Mouse (Mus musculus): ENCODE results near the gene Tmem107. TPM values are rescaled to one million over a fixed set of nuclear protein-coding genes. Genes with fewer than 3 reads are reported as not detected.
A peak's percentile ranks its signal among the peaks of the same experiment; 100 is the strongest.

Gene Tmem107
- total and polyA plus RNA-seq, 2 experiments from 2014 or later: 28.6 to 135 TPM

DNA sequence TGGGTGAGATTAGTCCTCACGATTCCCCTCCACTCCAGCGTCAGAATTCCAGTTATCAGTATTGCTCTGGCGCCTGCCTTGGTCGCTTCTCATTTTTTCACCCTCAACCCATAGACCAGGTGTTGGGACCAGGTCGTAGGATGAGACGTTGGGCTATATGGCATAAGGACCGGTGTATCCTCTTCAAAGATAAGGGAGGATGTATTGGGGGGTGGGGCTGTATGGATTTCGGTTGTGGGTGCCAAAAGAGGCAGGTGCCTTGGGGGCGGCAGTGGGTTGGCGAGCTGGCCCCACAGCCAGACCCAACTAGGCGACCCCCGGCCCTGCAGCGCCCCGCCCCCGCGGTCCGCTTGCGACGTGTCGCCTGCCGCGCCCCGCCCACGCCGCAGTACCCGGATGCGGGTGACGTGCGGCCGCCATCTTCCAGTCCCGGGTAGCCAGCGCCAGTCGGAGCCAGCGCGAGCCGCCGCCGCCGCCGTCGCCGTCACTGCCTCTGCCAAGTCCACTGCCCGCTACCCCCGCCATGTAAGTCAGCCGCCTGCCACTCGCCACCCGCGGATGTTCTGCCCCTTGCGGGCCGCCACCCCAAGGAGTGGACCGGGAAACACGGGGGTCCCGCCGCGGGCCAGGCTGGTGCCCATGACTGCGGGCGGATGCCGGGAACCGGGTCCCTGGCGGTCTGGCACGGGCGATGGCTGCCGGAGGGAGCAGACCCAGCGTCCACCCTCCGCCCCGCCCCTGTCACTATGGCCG is 17.7 kb downstream of the Tmem107 start, which contains the start of gene Vamp2:
Vamp2 (plus strand) TSS at position 388 of the 753 bp plus-strand sequence.
- Histone ChIP-seq H3K9ac (replicated peaks; ENCODE audit: low read length) (peak within 1 kb of the TSS; percentile 100), H3K27ac (peak within 1 kb of the TSS; percentile 99), H3K4me3 (ENCODE audit: low read length) (peak within 1 kb of the TSS; percentile 99), H3K9me3 (ENCODE audit: low read length) (no peaks in the 10 kb centered on the region), H3K36me3 (ENCODE audit: insufficient read depth, low read length) (peaks cover 6% of the 10 kb centered on the region; the same call in 1 of the 2 replicates), H3K27me3 (ENCODE audit: insufficient read depth, low read length) (no peaks in the 10 kb centered on the region), H3K4me1 (ENCODE audit: insufficient read depth, low read length) (peaks cover 13% of the 10 kb centered on the region), H3K4me2 (ENCODE audit: low read depth, low read length) (peak within 1 kb of the TSS; percentile 97)
- WGBS: under 1% methylated on average over 66 of the region's 67 CpGs
- ATAC-seq: peak; percentile 91
- DNase-seq (ENCODE audit: low spot score): peak; percentile 97
- no peak for TF ChIP-seq CTCF (IDR thresholded peaks at IDR 0.05; ENCODE audit: low read depth)

DNA sequence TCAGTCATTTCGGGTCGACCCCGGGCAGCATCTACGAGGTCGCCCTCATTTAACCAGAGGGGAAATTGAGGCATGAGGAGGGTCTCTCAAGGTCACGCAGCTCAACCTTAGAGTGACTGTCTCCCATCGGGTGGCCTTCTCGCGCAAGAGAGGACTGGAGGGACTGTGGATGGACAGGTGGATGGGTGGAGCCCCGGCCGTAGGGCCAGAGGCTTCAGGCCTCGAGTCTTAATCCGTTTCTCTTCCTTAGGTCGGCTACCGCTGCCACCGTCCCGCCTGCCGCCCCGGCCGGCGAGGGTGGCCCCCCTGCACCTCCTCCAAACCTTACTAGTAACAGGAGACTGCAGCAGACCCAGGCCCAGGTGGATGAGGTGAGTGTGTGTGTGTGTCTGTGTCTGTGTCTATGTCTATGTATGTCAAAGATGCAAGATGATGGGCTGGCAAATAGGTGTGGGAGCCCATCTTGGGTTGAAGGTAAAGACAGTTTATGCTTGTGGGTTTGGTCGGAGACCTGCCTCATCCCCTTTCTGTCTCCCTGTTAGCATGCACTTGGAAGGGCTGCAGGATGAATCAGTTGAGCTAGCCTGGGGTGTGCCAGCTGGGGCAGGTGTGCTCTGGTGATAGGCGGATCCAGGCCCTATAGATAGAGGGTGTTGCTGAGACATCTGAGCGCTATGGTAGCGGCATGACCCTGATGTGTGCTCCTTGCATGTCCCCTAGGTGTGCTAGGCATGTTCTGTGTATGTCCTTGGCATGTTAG is 18.4 kb downstream of the Tmem107 start:
- 10% methylated on average over 25 of the region's 25 CpGs for WGBS
- peak overlapping the region; percentile 99 for H3K27ac ChIP-seq
- H3K4me1 ChIP-seq (ENCODE audit: insufficient read depth, low read length): peaks cover 13% of the 10 kb centered on the region
- 0 out of 2 replicates have a peak, but pooled peaks have one; percentile 5 for TF ChIP-seq CTCF (IDR thresholded peaks at IDR 0.05; ENCODE audit: low read depth)
- H3K36me3 ChIP-seq (ENCODE audit: insufficient read depth, low read length): peaks cover 6% of the 10 kb centered on the region; the same call in 1 of the 2 replicates
- H3K4me2 ChIP-seq (ENCODE audit: low read depth, low read length): peak overlapping the region; percentile 97
- H3K4me3 ChIP-seq (ENCODE audit: low read length): peak overlapping the region; percentile 99
- DNase-seq (ENCODE audit: low spot score) (no peak), ATAC-seq (0 out of 2 replicates have a peak, but pooled peaks have one; percentile 2)
- H3K9ac ChIP-seq (replicated peaks; ENCODE audit: low read length): peak overlapping the region; percentile 100
- no peaks in the 10 kb centered on the region for H3K27me3 ChIP-seq (ENCODE audit: insufficient read depth, low read length)
- H3K9me3 ChIP-seq (ENCODE audit: low read length): no peaks in the 10 kb centered on the region

DNA sequence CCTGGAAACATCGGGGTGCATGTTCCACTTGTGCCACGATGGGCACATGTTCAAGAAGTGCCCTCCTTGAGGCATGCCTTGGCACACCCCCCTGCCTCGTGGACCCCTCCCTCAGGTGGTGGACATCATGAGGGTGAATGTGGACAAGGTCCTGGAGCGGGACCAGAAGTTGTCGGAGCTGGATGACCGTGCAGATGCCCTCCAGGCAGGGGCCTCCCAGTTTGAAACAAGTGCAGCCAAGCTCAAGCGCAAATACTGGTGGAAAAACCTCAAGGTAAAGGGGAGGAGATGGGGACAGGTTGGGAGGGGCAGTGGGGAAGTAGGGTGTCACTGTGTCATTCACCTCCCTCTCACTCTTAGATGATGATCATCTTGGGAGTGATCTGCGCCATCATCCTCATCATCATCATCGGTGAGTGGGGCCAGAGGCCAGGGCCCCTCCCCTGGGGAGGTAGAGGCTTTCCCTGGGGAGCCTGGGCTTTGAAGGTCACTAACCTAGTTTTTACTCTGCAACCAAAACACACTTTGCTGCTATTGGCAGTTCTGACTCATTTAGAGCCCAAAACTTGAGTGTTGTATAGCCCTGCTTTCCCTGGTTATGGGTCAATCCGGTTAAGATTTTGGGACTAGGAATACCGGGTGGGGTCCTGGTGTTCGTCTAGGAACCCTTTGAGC is 19.1 kb downstream of the Tmem107 start:
- no peak for DNase-seq (ENCODE audit: low spot score)
- TF ChIP-seq CTCF (IDR thresholded peaks at IDR 0.05; ENCODE audit: low read depth): no peak
- Histone ChIP-seq H3K9ac (replicated peaks; ENCODE audit: low read length) (peak overlapping the region; percentile 100), H3K27me3 (ENCODE audit: insufficient read depth, low read length) (no peaks in the 10 kb centered on the region), H3K4me1 (ENCODE audit: insufficient read depth, low read length) (peaks cover 13% of the 10 kb centered on the region), H3K4me2 (ENCODE audit: low read depth, low read length) (peak overlapping the region; percentile 97), H3K9me3 (ENCODE audit: low read length) (no peaks in the 10 kb centered on the region), H3K4me3 (ENCODE audit: low read length) (peak overlapping the region; percentile 99), H3K27ac (peak overlapping the region; percentile 99), H3K36me3 (ENCODE audit: insufficient read depth, low read length) (peaks cover 6% of the 10 kb centered on the region; the same call in 1 of the 2 replicates)
- ATAC-seq: no peak
- WGBS: 77% methylated on average over 12 of the region's 12 CpGs

DNA sequence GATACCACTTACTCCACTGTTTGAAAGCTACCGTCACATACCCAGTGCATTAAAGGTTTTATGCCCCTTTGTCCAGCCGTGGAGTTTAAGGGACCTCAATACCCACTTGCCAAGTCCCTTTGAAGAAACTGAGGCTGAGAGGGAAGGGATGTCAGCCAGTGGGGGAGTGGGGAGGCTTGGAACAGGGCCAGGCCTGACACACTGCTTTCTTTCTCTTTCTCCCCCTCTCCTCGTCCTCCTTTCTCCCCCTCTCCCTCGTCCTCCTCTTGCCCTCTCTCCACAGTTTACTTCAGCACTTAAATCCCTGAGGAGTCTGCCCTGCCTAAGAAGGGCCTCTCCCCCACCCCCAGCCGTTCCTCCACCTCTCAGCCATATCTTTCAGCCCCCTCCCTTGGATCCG is 19.8 kb downstream of the Tmem107 start:
- Histone ChIP-seq H3K27ac (no peak overlapping the region), H3K9ac (replicated peaks; ENCODE audit: low read length) (peak overlapping the region; percentile 100), H3K4me3 (ENCODE audit: low read length) (no peak overlapping the region), H3K27me3 (ENCODE audit: insufficient read depth, low read length) (no peaks in the 10 kb centered on the region), H3K9me3 (ENCODE audit: low read length) (no peaks in the 10 kb centered on the region), H3K36me3 (ENCODE audit: insufficient read depth, low read length) (peaks cover 6% of the 10 kb centered on the region; the same call in 1 of the 2 replicates), H3K4me1 (ENCODE audit: insufficient read depth, low read length) (peaks cover 15% of the 10 kb centered on the region), H3K4me2 (ENCODE audit: low read depth, low read length) (peak overlapping the region; percentile 97; the same call in 1 of the 2 replicates)
- DNase-seq (ENCODE audit: low spot score): no peak
- WGBS: 59% methylated on average over 5 of the region's 6 CpGs
- TF ChIP-seq CTCF (IDR thresholded peaks at IDR 0.05; ENCODE audit: low read depth): no peak
- ATAC-seq: no peak

DNA sequence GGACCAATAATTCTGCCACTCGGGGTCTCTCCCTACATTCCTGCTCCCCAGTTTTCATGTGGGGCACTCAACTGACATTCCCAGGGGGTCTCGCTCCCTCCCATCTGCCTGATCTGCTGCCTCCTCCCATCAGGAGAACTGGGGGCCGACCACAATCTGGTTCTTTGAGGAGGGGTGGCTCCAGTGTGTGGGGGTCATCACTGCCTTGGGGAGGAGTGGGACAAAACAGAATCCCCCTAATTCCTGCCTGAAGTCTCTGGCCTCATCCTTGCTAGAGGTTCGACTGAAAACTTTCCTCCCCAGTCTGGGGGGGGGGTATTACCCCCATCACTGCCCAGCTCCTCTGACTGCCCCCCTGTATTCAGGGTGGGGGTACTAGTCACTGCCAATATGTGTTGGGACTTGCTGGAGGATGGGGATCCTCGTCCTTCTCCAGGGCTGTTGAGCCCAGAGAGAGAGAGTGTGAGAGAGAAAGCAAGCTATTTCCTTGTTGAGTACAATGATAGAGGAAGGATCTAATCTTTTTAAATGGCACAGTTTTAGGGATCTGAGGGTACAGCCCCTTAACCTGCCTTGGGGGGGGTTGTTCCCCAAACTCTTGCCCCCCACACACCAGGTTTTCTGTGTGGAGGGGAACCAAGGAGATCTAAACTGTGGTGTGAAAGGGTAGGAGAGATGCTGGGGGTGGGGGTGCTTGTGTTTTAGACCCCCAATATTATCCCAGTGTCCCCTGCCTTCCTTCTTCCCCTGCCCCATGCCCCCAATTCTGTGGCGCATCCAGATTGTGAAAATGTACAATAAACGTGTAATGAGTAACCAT is 21.2 kb downstream of the Tmem107 start:
- no peak overlapping the region for H3K4me3 ChIP-seq (ENCODE audit: low read length)
- peaks cover 6% of the 10 kb centered on the region; the same call in 1 of the 2 replicates for H3K36me3 ChIP-seq (ENCODE audit: insufficient read depth, low read length)
- 66% methylated on average over 7 of the region's 7 CpGs for WGBS
- no peaks in the 10 kb centered on the region for H3K27me3 ChIP-seq (ENCODE audit: insufficient read depth, low read length)
- peaks cover 22% of the 10 kb centered on the region for H3K4me1 ChIP-seq (ENCODE audit: insufficient read depth, low read length)
- no peak overlapping the region for H3K9ac ChIP-seq (replicated peaks; ENCODE audit: low read length)
- H3K4me2 ChIP-seq (ENCODE audit: low read depth, low read length): no peak overlapping the region
- H3K9me3 ChIP-seq (ENCODE audit: low read length): no peaks in the 10 kb centered on the region
- ATAC-seq (no peak), DNase-seq (ENCODE audit: low spot score) (no peak)
- TF ChIP-seq CTCF (IDR thresholded peaks at IDR 0.05; ENCODE audit: low read depth): no peak
- H3K27ac ChIP-seq: no peak overlapping the region
